Comparison of ENCODE assay signal across 9 mouse cellular contexts in the genomic region with DNA sequence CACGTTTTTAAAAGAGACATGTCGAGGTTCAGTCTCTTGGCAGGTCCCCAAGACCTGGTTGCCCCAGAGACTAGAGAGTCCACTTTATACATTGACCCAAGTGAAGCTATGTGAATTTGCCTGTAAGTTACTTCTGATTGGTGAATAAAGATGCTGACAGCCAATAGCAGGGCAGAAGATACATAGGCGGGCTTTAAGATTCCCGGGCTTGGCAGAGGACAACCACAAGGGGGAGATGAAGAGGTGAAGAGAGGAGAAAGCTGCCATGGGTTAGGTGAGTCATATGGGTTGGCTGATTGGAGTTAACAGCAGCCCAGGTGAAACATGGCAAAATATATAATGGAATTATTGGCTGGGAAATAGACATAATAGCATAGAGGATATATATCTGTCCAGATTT. TPM values are rescaled to one million over a fixed set of nuclear protein-coding genes. Genes with fewer than 3 reads are reported as not detected.
DNase-seq lines count a peak whose midpoint lies in the region; ATAC-seq and TF ChIP-seq lines count a peak whose summit lies in the region.
"Had no signal": no experiment of that assay in that cellular context is flagged by ENCODE, and none has a peak within 500 bp of the region (broad histone marks: within the 10 kb centered on the region; RNA-seq: fewer than 3 reads in every experiment).

No protein-coding gene starts in this region.

- DNase-seq in CH12.LX (ENCODE audit: extremely low read depth), result peak; percentile 90
- DNase-seq in adrenal gland, adult 8-10 months, result peak; percentile 82
- DNase-seq in embryo, embryonic 9.5 days (ENCODE audit: extremely low spot score), result peak; percentile 64
- peak; percentile 79 for DNase-seq in heart, adult 9 months (ENCODE audit: low spot score in 2 of 2)
- DNase-seq in kidney, postnatal 36 days, result peak; percentile 77 to 81
- peak; percentile 75 for DNase-seq in liver, postnatal 0 days
- DNase-seq in retina, embryonic 14.5 days (ENCODE audit: low spot score), result peak; percentile 66
- DNase-seq in thymus, postnatal 25 days, result peak; percentile 91

- no peak overlapping the region for H3K4me3 ChIP-seq in CH12.LX (replicated peaks in 1 of 3; ENCODE audit: low read depth in 2 of 3, low read length in 2 of 3, poor library complexity in 1 of 3)
- H3K4me3 ChIP-seq in liver, postnatal 0 days (ENCODE audit: low read depth, low read length), result no peak overlapping the region
- H3K4me3 ChIP-seq: heart, embryonic 15.5 days had no signal

- in situ Hi-C loops in CH12.LX (cut with MboI; ENCODE audit: low pct_ligation_motif_present, low pct_unique_long_range_greater_than_20kb, low sequenced_read_pairs), result no loop called here

- H3K27me3 ChIP-seq in CH12.LX (replicated peaks), result no peaks in the 10 kb centered on the region
- H3K27me3 ChIP-seq in liver, postnatal 0 days (ENCODE audit: insufficient read depth, low read length), result no peaks in the 10 kb centered on the region
- H3K27me3 ChIP-seq: heart, embryonic 15.5 days had no signal

- ATAC-seq in liver, postnatal 0 days, result peak; percentile 85

- no peak overlapping the region for H3K9ac ChIP-seq in CH12.LX (ENCODE audit: insufficient read depth, low read depth)
- no peak overlapping the region for H3K9ac ChIP-seq in liver, postnatal 0 days (replicated peaks)
- H3K9ac ChIP-seq: heart, embryonic 15.5 days had no signal

- WGBS in liver, postnatal 0 days (ENCODE audit: insufficient replicate concordance), result 26% methylated on average over 4 of the region's 4 CpGs

- dilution Hi-C loops in CH12.LX (cut with MboI; ENCODE audit: extremely low pct_ligation_motif_present, extremely low pct_unique_long_range_greater_than_20kb, low sequenced_read_pairs), result no loop called here

- TF ChIP-seq CTCF in CH12.LX (conservative IDR thresholded peaks at IDR 0.05 in 1 of 2, IDR thresholded peaks at IDR 0.05 in 1 of 2; ENCODE audit: low read depth in 2 of 2, low read length in 2 of 2), result peak; percentile 60 to 88
- TF ChIP-seq CTCF in liver, postnatal 0 days (IDR thresholded peaks at IDR 0.05; ENCODE audit: low read depth), result peak; percentile 85

- TF ChIP-seq RAD21 in CH12.LX (IDR thresholded peaks at IDR 0.05; ENCODE audit: low read depth, low read length), result peak; percentile 70

- H3K9me3 ChIP-seq in CH12.LX (replicated peaks; ENCODE audit: low read length), result no peaks in the 10 kb centered on the region
- H3K9me3 ChIP-seq in liver, postnatal 0 days (ENCODE audit: low read length), result no peaks in the 10 kb centered on the region
- H3K9me3 ChIP-seq: heart, embryonic 15.5 days had no signal

- no peak for TF ChIP-seq EP300 in CH12.LX (IDR thresholded peaks at IDR 0.05; ENCODE audit: low read length)
- no peak for TF ChIP-seq EP300 in liver, postnatal 0 days (IDR thresholded peaks at IDR 0.05; ENCODE audit: low read depth)

- no peak for TF ChIP-seq POLR2A in CH12.LX (IDR thresholded peaks at IDR 0.05; ENCODE audit: low read depth, low read length)

- no peak overlapping the region for H3K4me2 ChIP-seq in CH12.LX (ENCODE audit: insufficient read depth, low read depth, poor library complexity, severe bottlenecking)
- H3K4me2 ChIP-seq in liver, postnatal 0 days (ENCODE audit: low read depth, low read length), result no peak overlapping the region
- H3K4me2 ChIP-seq: heart, embryonic 15.5 days had no signal

- no peak overlapping the region for H3K27ac ChIP-seq in CH12.LX (ENCODE audit: insufficient read depth, low read depth)
- no peak overlapping the region for H3K27ac ChIP-seq in liver, postnatal 0 days (ENCODE audit: low read depth)
- H3K27ac ChIP-seq: heart, embryonic 15.5 days had no signal

- H3K4me1 ChIP-seq in CH12.LX (ENCODE audit: control insufficient read depth in 1 of 2, insufficient read depth in 2 of 2), result peaks cover 0 to 6% of the 10 kb centered on the region in 2 experiments; a peak in 1 of 4 replicates
- H3K4me1 ChIP-seq in liver, postnatal 0 days (ENCODE audit: insufficient read depth), result peaks cover 2% of the 10 kb centered on the region; the same call in 1 of the 2 replicates

- peaks cover 8 to 75% of the 10 kb centered on the region in 2 experiments for H3K36me3 ChIP-seq in CH12.LX (replicated peaks in 1 of 2; ENCODE audit: control insufficient read depth in 1 of 2, insufficient read depth in 1 of 2, low read length in 1 of 2)
- peaks cover 19% of the 10 kb centered on the region for H3K36me3 ChIP-seq in liver, postnatal 0 days (replicated peaks; ENCODE audit: insufficient read depth, low read length)
- H3K36me3 ChIP-seq: heart, embryonic 15.5 days had no signal

- H3K79me2 ChIP-seq in CH12.LX (replicated peaks; ENCODE audit: control insufficient read depth, extremely low read depth, insufficient read depth, poor library complexity, severe bottlenecking), result no peaks in the 10 kb centered on the region

TF ChIP-seq in CH12.LX, 34 proteins besides CTCF, POLR2A, EP300 and RAD21:
- TF ChIP-seq CHD2 (IDR thresholded peaks at IDR 0.05; ENCODE audit: low read length) (no peak), MAX (IDR thresholded peaks at IDR 0.05; ENCODE audit: low read length) (no peak), UBTF (IDR thresholded peaks at IDR 0.05; ENCODE audit: low read depth, low read length) (no peak), PAX5 (IDR thresholded peaks at IDR 0.05; ENCODE audit: low read length) (no peak), IRF4 (IDR thresholded peaks at IDR 0.05; ENCODE audit: low read depth, low read length) (0 out of 2 replicates have a peak, but pooled peaks have one; percentile 13), MEF2A (IDR thresholded peaks at IDR 0.05; ENCODE audit: borderline replicate concordance, low read depth, low read length) (peak; percentile 38; the same call in 1 of the 2 replicates), E2F4 (IDR thresholded peaks at IDR 0.05; ENCODE audit: insufficient replicate concordance, low read depth, low read length) (peak; percentile 95), SMC3 (IDR thresholded peaks at IDR 0.05; ENCODE audit: low read depth, low read length) (peak; percentile 89), JUND (conservative IDR thresholded peaks at IDR 0.05; ENCODE audit: low read depth, low read length) (no peak), MXI1 (IDR thresholded peaks at IDR 0.05; ENCODE audit: low read depth, low read length) (no peak), TCF12 (IDR thresholded peaks at IDR 0.05; ENCODE audit: low read depth, low read length) (no peak), MAFK (IDR thresholded peaks at IDR 0.05; ENCODE audit: insufficient replicate concordance, low read length) (no peak), HCFC1 (IDR thresholded peaks at IDR 0.05; ENCODE audit: low read depth, low read length) (peak; percentile 31; the same call in 1 of the 2 replicates), GABPA (IDR thresholded peaks at IDR 0.05; ENCODE audit: insufficient replicate concordance, low read depth, low read length) (no peak), ELF1 (IDR thresholded peaks at IDR 0.05; ENCODE audit: low read depth, low read length) (peak; percentile 36; the same call in 1 of the 2 replicates), ZNF384 (IDR thresholded peaks at IDR 0.05; ENCODE audit: low read depth, low read length) (no peak)
TF ChIP-seq in CH12.LX: peak in this region for 6.

RNA-seq across cellular contexts. Expression of a gene that starts 25.8 kb away (rescaled TPM):
- total RNA-seq in CH12.LX (2012; rRNA removed) (not detected in 2 replicates), CH12.LX (2014; rRNA removed) (not detected in 2 replicates)
- polyA plus RNA-seq in CH12.LX (2012; ENCODE audit: insufficient read length, low read depth), result not detected in 2 replicates
- total RNA-seq in adrenal gland, adult 8-10 months (2022), result 1 to 10 TPM in 3 of 4 experiments, under 1 TPM in 1; 0.64 to 3.4 (median 1.8) TPM
- polyA plus RNA-seq in liver, postnatal 0 days (2015; fragmentation: Nextera tagmentation; extraction: Ambion mirVana), result 0.07 TPM in 1 of 2 replicates, not detected in the other

RNA-seq across cellular contexts. Expression of a gene that starts 26.5 kb away (rescaled TPM):
- 17.7 and 19.3 TPM in 2 replicates for total RNA-seq in CH12.LX (2012; rRNA removed)
- 38.1 and 43.5 TPM in 2 replicates for total RNA-seq in CH12.LX (2014; rRNA removed)
- 55.7 and 63.4 TPM in 2 replicates for polyA plus RNA-seq in CH12.LX (2012; ENCODE audit: insufficient read length, low read depth)
- total RNA-seq in adrenal gland, adult 8-10 months (2022), result 100 to 1,000 TPM; 101 to 277 (median 170) TPM
- polyA plus RNA-seq in liver, postnatal 0 days (2015; fragmentation: Nextera tagmentation; extraction: Ambion mirVana), result 139 and 144 TPM in 2 replicates

RNA-seq across cellular contexts. Expression of a gene that starts 49.7 kb away (rescaled TPM):
- total RNA-seq in CH12.LX (2012; rRNA removed), result 0.72 and 0.97 TPM in 2 replicates
- 8.8 and 10.1 TPM in 2 replicates for total RNA-seq in CH12.LX (2014; rRNA removed)
- 5.7 and 6.0 TPM in 2 replicates for polyA plus RNA-seq in CH12.LX (2012; ENCODE audit: insufficient read length, low read depth)
- total RNA-seq in adrenal gland, adult 8-10 months (2022), result 1 to 10 TPM; 3.7 to 6.2 (median 4.7) TPM
- 3.5 and 3.7 TPM in 2 replicates for polyA plus RNA-seq in liver, postnatal 0 days (2015; fragmentation: Nextera tagmentation; extraction: Ambion mirVana)
